Mouse (Mus musculus) lung, embryonic 16.5 days (tissue): Measurements from ENCODE around the gene Myo1d. TPM values are rescaled to one million over a fixed set of nuclear protein-coding genes. Genes with fewer than 3 reads are reported as not detected.

Source experiments
- ATAC-seq: fragments of 200-750 bp; cut with Nextera tagmentation; 2 replicates; pipeline ENCODE4 v1.8.0; 2017; ENCODE audit warnings: low read depth, mild to moderate bottlenecking, moderate library complexity
- H3K27ac ChIP-seq: fragments of 300-500 bp; sonication (generic); 2 replicates; pipeline ENCODE4 v1.5.1; 2014; ENCODE audit warnings: mild to moderate bottlenecking, control low read depth, low read length
- H3K27me3 ChIP-seq: fragments of 300-500 bp; sonication (generic); 2 replicates; pipeline ENCODE4 v1.6.1; 2014; ENCODE audit warnings: low read depth, low read length, mixed read lengths; ENCODE audit not compliant: control insufficient read depth, insufficient read depth
- H3K36me3 ChIP-seq: fragments of 300-500 bp; sonication (generic); 2 replicates; pipeline ENCODE4 v1.6.1; 2014; ENCODE audit warnings: low read length; ENCODE audit not compliant: control insufficient read depth, insufficient read depth
- H3K4me1 ChIP-seq: fragments of 300-500 bp; sonication (generic); replicated peaks from 2 replicates; pipeline ENCODE4 v1.6.1; 2014; ENCODE audit warnings: low read length, mixed read lengths; ENCODE audit not compliant: control insufficient read depth, insufficient read depth
- H3K4me2 ChIP-seq: fragments of 300-500 bp; sonication (generic); 2 replicates; pipeline ENCODE4 v1.6.1; 2014; ENCODE audit warnings: low read depth, low read length, control low read depth
- H3K4me3 ChIP-seq: fragments of 300-500 bp; sonication (generic); 2 replicates; pipeline ENCODE4 v1.5.1; 2014; ENCODE audit warnings: mild to moderate bottlenecking, low read length, control low read depth
- H3K9ac ChIP-seq: fragments of 300-500 bp; sonication (generic); 2 replicates; pipeline ENCODE4 v1.6.1; 2014; ENCODE audit warnings: low read length, control low read depth
- H3K9me3 ChIP-seq: fragments of 300-500 bp; sonication (generic); 2 replicates; pipeline ENCODE4 v1.6.1; 2016; ENCODE audit warnings: low read length; ENCODE audit not compliant: control insufficient read depth
- WGBS: fragments of 180-500 bp; shearing (Covaris S2); extraction: QIAGEN DNeasy Blood & Tissue Kit; methylation state at CpG from one replicate; pipeline ENCODE4 v1.1.7; 2014; 5-methylcytosine and 5-hydroxymethylcytosine counted together
- polyA plus RNA-seq: library from polyadenylated mRNA; unstranded; fragments of >200 nt; fragmentation: Nextera tagmentation; extraction: Ambion mirVana; gene quantifications from 2 replicates; pipeline ENCODE4 v1.2.1, GENCODE M21; 2015

Gene Myo1d
- polyA plus RNA-seq, 1 experiment from 2014 or later = 21.0 TPM

DNA sequence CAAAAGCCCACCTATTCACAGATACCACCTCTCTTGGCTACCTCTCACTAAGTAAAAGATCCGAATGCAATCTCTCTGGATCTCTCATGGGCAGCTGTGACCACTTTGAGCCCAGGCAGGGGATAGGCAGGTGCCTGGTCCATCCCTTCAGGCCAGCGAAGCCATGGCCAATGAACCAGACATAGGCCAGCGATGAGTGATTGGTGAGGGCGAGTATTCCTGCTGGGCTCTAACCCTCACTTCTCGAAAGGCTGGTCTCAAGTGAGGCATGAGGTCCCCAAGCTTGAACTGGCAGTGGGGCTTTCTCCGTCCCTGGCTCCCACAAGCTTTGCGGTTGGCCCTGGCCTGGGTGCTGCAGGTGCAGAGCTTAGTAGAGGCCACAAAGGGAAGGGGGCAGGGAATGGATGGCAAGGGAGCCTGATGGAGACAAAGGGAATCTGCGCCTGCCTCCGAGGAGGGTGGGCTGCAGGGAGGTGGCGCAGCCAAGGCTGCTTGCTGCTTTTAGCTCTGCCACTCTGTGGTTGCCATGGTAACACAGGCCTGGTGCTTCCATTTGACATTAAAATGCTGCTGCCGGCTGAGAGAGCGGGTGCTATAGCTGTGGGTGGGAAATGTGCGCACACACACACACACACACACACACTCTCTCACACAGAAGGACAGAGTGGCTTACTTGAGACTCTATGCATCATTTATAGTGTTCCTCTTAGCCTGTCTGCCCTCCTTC lies 275.9 kb downstream of the Myo1d start:
- peaks cover 9% of the 10 kb centered on the region for H3K4me1 ChIP-seq
- no peaks in the 10 kb centered on the region for H3K36me3 ChIP-seq
- no peak overlapping the region for H3K4me3 ChIP-seq
- H3K27ac ChIP-seq = no peak overlapping the region
- H3K4me2 ChIP-seq = no peak overlapping the region
- 47% methylated on average over 13 of the region's 13 CpGs for WGBS
- H3K9me3 ChIP-seq = no peaks in the 10 kb centered on the region
- no peak overlapping the region for H3K9ac ChIP-seq
- ATAC-seq = no peak
- no peaks in the 10 kb centered on the region for H3K27me3 ChIP-seq

DNA sequence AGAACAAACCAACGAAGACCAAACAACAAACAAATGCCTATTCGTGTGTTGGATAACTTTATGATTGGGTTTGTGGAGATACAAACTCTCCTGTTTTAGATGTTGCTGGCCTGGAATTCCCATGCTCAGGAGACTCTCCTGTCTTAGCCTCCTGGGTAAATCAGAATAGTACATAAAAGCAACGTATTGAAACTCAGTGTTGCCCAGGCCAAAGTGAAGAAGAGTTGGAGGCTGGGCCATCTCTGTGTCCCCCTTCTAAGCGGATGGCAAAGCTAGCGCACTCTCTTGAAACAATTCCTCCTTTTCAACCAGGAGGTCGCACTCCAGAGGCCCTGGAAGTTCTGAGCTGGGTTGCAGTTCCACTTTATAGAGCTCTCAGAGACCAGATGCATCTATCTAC lies 276.5 kb downstream of the Myo1d start:
- Histone ChIP-seq H3K27me3 (no peaks in the 10 kb centered on the region), H3K9ac (no peak overlapping the region), H3K36me3 (no peaks in the 10 kb centered on the region), H3K9me3 (no peaks in the 10 kb centered on the region), H3K4me2 (no peak overlapping the region), H3K27ac (no peak overlapping the region), H3K4me1 (peaks cover 9% of the 10 kb centered on the region; the same call in 1 of the 2 replicates), H3K4me3 (no peak overlapping the region)
- WGBS = 83% methylated on average over 6 of the region's 6 CpGs
- ATAC-seq = no peak

- Histone ChIP-seq H3K4me3 (no peak overlapping the region), H3K9me3 (no peaks in the 10 kb centered on the region), H3K9ac (no peak overlapping the region), H3K36me3 (no peaks in the 10 kb centered on the region), H3K4me1 (peaks cover 9% of the 10 kb centered on the region; the same call in 1 of the 2 replicates), H3K27ac (no peak overlapping the region), H3K4me2 (no peak overlapping the region), H3K27me3 (no peaks in the 10 kb centered on the region)
- 79% methylated on average over 4 of the region's 4 CpGs for WGBS
- no peak for ATAC-seq
These were observed 280.3 kb downstream of the Myo1d start for GRCm38 (mm10) chr11:80499550-80499952.

GRCm38 (mm10) chr11:80498328-80499070 lies 281.3 kb downstream of the Myo1d start:
- Histone ChIP-seq H3K4me1 (peaks cover 9% of the 10 kb centered on the region; the same call in 1 of the 2 replicates), H3K9me3 (no peaks in the 10 kb centered on the region), H3K9ac (no peak overlapping the region), H3K36me3 (no peaks in the 10 kb centered on the region), H3K4me2 (no peak overlapping the region), H3K27me3 (no peaks in the 10 kb centered on the region), H3K27ac (no peak overlapping the region), H3K4me3 (no peak overlapping the region)
- 55% methylated on average over 11 of the region's 11 CpGs for WGBS
- no peak for ATAC-seq

GRCm38 (mm10) chr11:80497225-80497919 lies 282.5 kb downstream of the Myo1d start:
- Histone ChIP-seq H3K4me2 (no peak overlapping the region), H3K9ac (no peak overlapping the region), H3K27me3 (no peaks in the 10 kb centered on the region), H3K4me1 (peaks cover 9% of the 10 kb centered on the region; the same call in 1 of the 2 replicates), H3K27ac (no peak overlapping the region), H3K36me3 (no peaks in the 10 kb centered on the region), H3K9me3 (no peaks in the 10 kb centered on the region), H3K4me3 (no peak overlapping the region)
- WGBS = 82% methylated on average over 10 of the region's 10 CpGs
- no peak for ATAC-seq

GRCm38 (mm10) chr11:80496640-80497039 lies 283.2 kb downstream of the Myo1d start:
- WGBS = 64% methylated on average over 1 of the region's 1 CpGs

DNA sequence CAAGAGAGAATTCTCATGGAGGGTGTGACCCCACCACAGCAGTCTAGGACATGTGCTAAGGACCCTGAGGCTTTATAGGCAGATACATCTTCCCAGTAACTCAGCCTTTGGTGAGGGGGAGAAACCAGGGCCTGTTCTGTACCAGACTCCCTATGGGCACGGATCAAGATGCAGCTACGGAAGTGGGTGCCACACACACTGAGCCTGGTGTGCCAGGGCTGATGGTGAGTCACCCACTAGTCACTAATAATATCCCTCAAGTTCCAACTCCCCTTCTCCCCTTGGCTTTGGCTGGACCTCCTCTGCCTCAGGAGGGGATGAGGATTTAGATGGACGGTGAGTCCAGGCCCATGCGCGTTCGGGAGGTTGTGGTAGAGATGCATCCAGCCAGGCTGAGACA lies 283.9 kb downstream of the Myo1d start:
- peaks cover 11% of the 10 kb centered on the region for H3K4me1 ChIP-seq
- H3K9me3 ChIP-seq = no peaks in the 10 kb centered on the region
- WGBS = 88% methylated on average over 6 of the region's 6 CpGs
- no peak overlapping the region for H3K9ac ChIP-seq
- H3K27me3 ChIP-seq = no peaks in the 10 kb centered on the region
- H3K4me3 ChIP-seq = no peak overlapping the region
- ATAC-seq = no peak
- H3K27ac ChIP-seq = no peak overlapping the region
- H3K36me3 ChIP-seq = no peaks in the 10 kb centered on the region
- no peak overlapping the region for H3K4me2 ChIP-seq

More at GRCm38 (mm10) chr11:80496640-80497039, 283.2 kb downstream of the Myo1d start:
- Histone ChIP-seq H3K4me2 (no peak overlapping the region), H3K27ac (no peak overlapping the region), H3K4me3 (no peak overlapping the region), H3K27me3 (no peaks in the 10 kb centered on the region), H3K36me3 (no peaks in the 10 kb centered on the region), H3K9ac (no peak overlapping the region), H3K9me3 (no peaks in the 10 kb centered on the region), H3K4me1 (peaks cover 9% of the 10 kb centered on the region; the same call in 1 of the 2 replicates)
- no peak for ATAC-seq

DNA sequence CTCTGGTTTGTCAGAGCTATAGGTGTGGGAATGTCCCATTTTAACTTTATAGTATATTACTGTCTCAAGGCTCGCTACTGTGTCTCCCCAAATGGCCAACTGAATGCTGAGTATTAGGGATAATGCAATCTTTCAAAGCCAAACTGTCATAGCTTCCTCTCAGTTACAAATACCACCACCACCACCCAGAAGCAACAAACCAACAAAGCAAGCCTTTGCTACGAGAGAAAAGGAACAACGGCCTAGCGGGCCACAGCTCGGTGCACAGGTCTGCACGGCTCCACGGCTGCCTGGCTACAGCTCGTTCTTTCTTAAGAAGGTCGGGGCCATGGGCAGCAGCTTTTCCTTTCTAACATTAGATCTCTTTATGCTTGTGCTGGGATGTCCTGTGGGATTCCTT lies 285.0 kb downstream of the Myo1d start:
- H3K27me3 ChIP-seq = no peaks in the 10 kb centered on the region
- H3K4me2 ChIP-seq = no peak overlapping the region
- H3K27ac ChIP-seq = no peak overlapping the region
- H3K9ac ChIP-seq = no peak overlapping the region
- H3K36me3 ChIP-seq = no peaks in the 10 kb centered on the region
- no peak for ATAC-seq
- no peak overlapping the region for H3K4me3 ChIP-seq
- peaks cover 22% of the 10 kb centered on the region for H3K4me1 ChIP-seq
- no peaks in the 10 kb centered on the region for H3K9me3 ChIP-seq
- 83% methylated on average over 9 of the region's 9 CpGs for WGBS

GRCm38 (mm10) chr11:80493186-80493585 lies 286.6 kb downstream of the Myo1d start:
- Histone ChIP-seq H3K27ac (no peak overlapping the region), H3K4me3 (no peak overlapping the region), H3K4me2 (no peak overlapping the region), H3K9me3 (no peaks in the 10 kb centered on the region), H3K9ac (no peak overlapping the region), H3K4me1 (peaks cover 23% of the 10 kb centered on the region), H3K27me3 (no peaks in the 10 kb centered on the region), H3K36me3 (no peaks in the 10 kb centered on the region)
- WGBS = 83% methylated on average over 5 of the region's 5 CpGs
- no peak for ATAC-seq
